Mouse (Mus musculus): ENCODE measurements around the gene Nfkb2.

Gene Nfkb2

DNA sequence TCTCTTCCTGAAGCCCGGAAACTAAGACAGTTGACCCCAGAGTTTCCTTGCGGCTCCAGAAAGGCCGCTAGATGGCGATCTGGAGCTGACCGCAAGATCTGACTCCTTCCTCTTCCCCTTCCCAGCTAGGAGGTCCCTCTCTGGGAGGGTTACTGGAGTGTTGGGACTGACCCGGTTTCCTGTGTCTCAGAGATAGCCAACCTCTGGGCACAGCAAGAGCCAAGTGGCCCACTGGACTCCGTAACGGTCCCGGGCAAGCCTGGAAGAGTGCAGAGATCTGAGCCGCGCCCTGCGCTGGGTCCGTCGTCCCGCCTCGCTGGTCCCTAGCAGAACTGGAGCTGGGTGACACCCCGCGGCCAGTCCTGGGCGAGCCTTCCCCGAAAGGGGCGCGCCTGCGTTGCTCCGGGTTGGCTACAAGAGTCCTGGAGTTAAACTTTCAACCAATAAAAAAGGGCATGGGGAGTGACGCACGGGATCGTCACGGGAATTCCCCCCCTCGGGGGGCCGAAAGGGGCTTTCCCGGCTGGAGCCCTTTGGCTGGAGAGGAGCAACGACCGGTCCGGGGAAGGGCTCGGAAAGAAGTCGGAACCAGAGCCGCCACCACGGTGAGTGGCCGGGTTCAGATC lies at the start of gene Nfkb2:
TSS of gene Nfkb2 (plus strand) at position 105 of the 626 bp plus-strand sequence.
- DNase-seq (ENCODE audit: low read depth, low spot score): no peak

DNA sequence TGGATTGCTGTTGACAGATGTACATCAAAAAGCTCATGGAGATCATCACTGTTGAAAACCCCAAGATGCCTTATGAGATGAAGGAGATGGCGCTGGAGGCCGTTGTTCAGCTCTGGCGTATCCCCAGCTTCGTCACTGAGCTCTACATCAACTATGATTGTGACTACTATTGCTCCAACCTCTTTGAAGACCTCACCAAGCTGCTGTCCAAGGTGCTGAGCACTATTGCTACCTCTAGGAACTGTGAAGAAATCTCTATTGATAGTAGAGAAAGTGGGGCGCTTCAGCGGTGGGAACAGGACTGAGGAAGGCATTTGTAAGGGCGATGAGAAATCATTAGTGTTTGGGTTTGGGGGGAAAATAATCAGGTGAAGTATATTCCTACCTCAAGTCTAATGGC lies 39.4 kb upstream of the Nfkb2 start:
- no peak for DNase-seq (ENCODE audit: low read depth, low spot score)

DNA sequence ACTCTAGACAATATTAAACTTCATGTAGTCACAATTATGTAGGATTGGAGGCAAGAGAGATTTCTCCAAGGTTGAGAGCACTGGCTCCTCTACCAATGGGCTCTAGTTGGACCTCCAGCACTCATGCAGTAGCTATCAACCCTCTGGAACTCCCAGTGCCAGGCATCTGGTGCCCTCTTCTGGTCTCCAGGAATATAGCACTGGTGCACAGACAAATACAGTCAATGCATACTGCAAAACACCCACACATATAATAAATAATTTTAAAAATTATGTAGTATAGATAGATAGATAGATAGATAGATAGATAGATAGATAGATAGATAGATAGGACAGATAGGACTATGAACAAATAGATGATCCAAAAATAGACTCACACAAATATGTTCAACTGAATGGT lies 28.8 kb upstream of the Nfkb2 start:
- DNase-seq (ENCODE audit: low read depth, low spot score): peak; percentile 4

DNA sequence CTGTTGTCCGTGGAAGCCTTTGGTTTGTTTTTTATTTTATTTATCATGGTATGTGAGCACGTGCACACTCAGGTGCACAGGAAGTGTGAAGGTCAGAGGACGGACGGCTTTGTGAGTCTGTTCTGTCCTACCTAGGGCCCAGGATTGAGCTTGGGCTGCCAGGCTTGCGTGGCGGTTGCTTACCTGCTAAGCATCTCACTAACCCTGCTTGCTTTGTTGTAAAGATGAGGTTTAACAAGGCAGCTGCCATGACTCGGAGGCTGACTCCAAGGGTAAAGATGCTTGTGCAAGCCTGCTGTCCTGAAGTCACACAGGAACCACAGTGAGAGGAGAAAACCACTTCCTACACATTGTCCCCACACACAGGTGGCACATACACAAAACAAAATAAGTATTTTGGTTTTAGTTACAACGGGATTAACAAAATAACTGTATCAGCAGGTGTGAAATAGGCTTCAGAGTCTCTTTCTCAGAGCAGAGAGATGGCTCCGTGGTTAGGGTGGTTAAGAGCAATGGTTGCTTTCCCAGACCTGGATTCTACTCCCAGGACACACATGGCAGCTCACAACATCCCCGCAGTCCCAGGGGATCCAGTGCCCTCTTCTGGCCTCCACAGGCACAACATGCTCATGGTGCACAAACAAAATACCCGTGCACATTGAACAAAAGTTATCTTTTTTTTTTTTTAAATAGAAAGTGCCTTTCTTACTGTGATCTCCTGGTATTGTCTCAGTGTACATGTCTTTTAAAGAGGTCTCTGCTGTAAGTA lies 21.9 kb upstream of the Nfkb2 start:
- no peak for DNase-seq (ENCODE audit: low read depth, low spot score)

DNA sequence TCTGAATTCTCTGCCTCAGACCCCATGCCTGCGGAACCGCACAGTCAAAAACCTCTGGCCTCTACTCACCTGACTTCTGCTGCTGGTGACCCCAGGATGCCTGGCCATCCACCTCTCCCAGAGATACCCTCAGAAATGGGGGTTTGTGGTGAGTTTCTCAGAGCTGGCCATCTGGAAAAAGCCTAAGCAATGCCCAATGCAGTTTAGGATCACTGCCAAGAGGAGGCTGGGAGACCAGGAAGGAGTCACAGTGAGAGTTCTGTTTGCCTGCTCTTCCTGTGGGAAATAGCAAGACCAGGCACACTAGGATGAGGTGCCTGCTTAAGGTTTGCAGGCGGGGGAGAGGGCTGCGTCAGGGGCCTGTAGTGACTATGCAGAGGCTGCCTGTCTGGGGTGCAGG lies 19.4 kb upstream of the Nfkb2 start:
- no peak for DNase-seq (ENCODE audit: low read depth, low spot score)

DNA sequence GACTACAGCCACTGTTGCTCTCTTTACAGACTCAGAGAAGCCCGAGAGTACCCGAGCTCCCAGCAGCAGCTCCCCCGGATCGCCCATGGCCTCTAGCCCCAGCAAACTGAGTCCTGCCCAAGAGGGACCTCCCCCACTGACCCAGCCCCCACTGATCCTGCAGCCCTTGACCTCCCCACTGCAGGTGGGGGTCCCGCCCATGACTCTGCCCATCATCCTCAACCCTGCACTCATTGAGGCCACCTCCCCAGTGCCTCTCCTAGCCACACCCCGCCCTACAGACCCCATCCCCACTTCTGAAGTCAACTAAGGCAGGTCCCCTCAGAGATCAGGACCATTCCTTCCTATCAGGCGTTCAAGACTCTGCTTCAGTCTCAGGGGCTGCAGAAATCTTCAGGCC lies 18.5 kb upstream of the Nfkb2 start:
- no peak for DNase-seq (ENCODE audit: low read depth, low spot score)

DNA sequence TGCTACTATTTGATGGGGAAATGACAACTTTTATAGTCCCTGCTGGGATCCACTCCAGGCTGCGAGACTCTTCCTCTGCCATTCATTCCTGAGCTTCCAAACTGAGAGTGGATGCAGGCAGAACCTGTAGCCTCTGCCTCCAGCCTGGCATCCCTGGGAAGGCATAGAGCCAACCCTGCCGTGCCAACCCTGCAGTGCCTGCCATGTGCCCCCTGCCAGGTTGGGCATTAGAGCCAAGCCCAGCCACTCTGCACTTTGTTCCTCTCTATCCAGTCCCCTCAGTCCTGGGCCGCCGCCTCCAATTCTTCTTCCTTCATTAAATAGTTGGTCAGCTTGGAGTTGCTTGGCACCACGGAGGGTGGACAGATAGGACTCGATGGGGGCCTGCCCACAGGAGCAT lies 18.1 kb upstream of the Nfkb2 start:
- DNase-seq (ENCODE audit: low read depth, low spot score): no peak

DNA sequence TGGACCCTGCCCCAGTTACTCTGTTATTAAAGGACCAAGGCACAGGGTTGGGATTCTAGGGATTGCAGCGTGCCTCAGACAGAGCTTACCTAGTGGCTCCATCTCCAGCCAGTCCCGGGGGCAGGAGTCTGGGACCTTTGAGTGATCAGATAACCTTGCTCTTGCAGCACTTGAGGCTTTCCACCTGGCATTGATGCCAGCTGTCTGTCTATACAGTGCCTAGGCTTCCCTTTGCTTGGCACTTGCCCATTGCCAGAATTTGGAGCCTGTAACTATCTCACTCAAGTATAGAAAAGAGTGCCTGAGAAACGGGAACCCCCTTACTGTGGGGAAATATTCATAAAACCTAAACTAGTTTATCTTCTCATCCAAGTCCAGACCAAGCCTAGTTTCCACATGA lies 17.2 kb upstream of the Nfkb2 start:
- no peak for DNase-seq (ENCODE audit: low read depth, low spot score)

DNA sequence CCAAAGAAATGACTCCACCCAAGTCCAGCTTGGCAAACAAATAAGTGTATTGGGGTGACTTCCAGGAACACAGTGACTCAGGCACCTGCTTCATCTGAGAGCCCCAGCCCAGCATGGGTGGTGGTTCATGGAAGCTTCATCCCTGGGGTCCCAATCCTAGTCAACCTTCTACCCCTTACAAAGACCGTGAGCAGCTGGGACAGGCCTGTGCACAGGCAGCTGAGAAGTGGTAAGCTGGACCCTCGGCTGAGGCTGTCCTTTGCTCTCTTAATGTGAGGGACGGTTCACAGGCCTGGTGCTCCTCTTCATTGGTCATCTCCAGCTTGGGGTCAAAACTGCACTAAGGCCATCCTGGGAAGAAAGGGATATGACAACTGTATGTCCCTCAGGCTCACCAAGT lies 16.6 kb upstream of the Nfkb2 start:
- DNase-seq (ENCODE audit: low read depth, low spot score): no peak

DNA sequence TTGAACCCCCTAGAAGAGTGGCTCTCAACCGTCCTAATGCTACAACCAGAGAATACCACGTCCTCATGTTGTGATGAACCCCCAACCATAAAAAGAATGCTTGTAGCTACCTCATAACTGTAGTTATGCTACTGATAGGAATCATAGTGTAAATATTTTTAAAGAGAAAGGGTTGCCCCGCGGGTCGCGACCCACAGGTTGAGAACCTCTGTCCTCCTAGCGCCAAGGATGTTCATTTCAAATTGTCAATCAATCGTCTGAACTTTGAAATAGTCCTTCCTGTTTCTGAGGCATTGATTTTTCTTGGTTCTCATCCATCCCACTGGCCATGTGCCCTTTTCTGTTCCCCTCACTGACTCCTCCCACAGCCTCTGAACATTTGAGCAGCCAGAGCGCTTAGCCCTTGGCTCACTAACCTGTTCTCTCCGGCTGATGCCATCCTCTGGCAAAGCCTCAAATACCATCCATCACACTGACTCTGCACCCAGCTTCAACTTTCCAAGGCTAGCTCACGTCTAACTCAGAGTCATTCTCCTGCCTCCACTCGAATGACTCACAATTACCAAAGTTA lies 13.5 kb upstream of the Nfkb2 start:
- DNase-seq (ENCODE audit: low read depth, low spot score): no peak

DNA sequence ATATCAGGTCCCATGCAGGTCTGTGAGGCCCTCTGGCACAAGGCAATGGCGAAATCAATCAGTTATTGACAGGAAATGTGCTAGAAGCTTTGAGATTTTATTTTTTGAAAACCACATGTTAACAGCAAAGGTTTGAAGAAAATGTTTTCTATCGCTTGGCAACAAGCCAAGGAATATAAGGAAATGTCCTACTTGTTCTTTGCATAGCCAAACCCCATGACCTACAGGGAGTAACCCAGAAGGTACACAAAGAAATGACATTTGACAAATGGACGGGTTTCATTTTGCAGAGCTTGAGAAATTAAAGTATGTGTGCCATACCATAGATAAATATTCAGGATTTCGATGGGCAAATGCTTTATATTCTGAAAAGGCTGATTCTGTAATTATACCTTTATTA lies 7.2 kb upstream of the Nfkb2 start:
- no peak for DNase-seq (ENCODE audit: low read depth, low spot score)

DNA sequence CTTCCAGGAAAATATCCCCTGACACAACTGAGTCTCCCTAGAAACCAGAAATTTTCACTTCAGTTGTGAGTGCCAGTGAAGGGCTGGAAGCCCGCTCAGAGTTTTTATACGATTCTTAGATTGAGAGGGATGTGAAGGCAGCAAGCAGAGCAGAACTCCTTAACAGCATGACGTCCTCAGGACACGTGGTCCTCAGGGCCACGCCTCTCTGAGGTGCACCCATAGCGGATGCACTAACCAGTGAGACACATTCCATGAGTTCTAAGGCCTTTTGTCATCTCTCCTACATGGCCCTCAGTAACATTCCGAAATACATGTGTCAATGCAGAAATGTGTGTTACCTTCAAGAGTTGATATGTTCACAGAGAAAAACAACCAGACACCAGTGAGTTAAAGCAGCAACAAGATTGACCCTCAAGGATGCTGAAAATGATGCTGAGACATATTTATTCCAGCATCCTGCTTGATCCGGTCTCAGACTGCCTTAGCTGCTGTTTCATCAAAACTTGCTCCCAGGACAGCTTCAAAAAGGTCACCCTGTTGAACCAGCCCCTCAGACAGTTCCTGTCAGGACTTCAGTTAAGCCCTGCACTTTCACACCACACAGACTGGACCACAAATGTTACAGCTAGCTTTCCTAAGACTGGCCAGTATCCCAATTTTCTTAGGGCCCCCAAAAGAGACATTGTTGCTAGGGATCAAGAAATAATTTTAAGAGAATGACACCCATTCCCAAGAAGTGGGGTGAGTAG lies 3.6 kb upstream of the Nfkb2 start:
- no peak for DNase-seq (ENCODE audit: low read depth, low spot score)

DNA sequence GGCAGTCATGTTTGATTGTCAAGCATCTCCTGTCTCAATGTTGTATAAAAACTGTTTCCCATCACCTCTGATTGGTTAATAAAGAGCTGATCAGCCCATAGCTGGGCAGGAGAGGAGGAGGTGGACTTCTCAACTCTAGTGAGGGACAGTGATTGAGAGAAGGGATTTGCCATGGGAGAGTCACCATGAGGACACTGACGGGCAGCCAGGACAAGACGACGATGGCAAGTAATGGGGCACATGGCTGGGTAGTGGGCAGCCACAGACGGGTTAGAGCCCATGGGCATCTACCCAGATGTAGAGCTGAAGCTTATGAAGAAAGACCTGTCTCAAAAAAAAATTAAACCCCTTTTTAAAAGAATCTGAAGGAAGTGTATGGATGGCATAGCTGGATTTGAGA lies 1.6 kb upstream of the Nfkb2 start:
- DNase-seq (ENCODE audit: low read depth, low spot score): no peak

DNA sequence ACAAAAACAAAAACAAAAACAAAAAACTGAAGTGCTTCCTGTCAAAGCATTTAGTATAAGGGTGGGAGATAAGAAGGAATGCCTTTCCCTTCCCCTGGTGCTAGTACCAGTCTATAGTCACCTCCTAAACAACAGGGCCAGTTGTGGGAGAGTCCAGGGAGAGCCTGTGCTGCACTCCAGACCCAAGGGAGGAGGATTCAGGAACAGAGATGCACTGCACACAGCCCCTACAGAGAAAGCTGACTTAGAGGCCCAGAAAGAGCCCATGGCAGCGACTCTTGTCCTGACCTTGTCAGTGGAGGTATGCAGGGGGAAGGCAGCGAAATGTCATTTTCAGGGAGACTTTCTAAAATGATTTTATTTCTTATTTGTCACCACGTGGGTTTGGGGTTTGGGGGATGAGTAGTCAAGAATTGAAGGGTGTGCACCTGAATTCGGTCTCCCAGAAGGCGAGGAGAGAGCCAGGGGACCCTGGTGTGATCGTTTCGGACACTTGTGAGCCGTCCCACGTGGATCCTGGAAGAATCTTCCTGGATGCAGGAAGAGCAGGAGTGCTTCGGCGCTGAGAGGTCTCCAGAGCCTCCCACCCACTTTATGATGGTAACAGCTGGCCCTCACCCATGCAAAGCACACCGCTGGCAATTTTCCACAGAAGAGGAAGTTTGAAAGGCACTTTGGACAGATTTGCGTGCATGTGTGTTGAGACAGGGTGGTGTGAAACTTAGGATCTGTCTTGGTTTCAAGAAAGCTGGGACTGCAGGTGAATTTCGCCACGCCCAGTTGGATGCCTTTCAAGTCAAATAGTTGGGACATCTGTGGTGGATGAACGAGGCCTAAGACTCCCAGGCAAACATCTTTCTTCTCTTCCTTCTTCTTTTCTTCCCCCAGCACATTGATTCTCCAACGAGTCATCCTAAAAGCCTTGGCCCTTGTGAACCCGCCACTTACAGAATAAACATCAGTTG lies 587 bp upstream of the Nfkb2 start:
- no peak for DNase-seq (ENCODE audit: low read depth, low spot score)

DNA sequence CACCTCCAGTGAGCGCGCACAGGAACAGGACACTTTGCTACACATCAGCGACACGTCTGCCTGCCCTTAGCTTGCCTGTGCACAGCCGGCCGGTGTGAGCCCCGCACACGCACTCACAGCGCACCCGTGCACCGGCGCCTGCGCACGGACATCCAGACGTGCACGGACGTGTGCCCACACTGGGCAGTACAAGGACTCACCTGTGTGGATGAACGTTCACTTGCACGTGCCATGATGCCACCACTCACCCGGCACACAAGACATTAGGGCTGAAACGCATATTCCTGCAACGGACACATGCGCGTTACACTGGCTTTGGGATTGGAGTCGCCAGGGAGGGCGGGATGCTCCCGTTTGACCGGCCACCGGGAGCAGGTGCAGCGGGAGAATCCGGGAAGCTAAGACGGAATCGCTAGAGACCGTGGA lies 801 bp downstream of the Nfkb2 start:
- DNase-seq (ENCODE audit: low read depth, low spot score): no peak

DNA sequence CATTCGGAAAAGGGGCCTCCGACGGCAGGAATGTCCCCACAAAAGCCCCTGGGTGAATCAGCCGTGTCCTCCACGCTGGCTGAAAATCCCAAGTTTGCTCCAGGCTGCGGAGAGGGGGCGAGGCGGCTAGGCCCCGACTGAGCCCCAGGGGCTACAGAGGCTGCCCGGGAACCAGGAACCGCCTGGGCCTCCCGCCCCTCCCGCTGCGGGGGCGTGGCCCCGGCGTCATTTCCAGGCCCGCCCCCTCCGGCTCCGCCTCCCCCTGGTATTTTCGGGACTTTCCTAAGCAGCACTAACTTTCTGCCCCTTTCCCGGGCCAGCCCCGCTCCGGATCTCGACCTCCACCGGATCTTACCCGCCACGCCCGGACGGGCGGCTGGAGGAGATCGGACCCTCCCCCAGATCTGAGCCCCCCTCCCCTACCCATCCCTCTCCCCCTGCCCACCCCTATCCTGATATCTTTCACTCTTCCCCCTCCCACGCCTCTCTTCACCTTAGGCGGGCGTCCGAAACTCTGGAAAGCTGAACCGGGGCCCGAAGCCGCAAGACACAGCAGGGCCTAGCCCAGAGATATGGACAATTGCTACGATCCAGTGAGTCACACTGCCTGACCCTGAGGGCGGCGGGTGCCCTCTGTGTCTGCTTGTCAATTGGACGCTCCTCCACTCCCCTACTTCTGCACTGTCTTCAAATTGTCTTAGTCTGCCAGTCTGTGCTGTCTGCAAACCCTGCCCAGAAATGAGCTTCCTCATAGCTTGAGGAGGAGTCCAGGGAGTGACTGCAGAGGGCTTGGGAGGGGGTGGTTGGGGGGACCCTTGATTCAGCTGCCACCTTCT lies 1.5 kb downstream of the Nfkb2 start:
- DNase-seq (ENCODE audit: low read depth, low spot score): no peak

DNA sequence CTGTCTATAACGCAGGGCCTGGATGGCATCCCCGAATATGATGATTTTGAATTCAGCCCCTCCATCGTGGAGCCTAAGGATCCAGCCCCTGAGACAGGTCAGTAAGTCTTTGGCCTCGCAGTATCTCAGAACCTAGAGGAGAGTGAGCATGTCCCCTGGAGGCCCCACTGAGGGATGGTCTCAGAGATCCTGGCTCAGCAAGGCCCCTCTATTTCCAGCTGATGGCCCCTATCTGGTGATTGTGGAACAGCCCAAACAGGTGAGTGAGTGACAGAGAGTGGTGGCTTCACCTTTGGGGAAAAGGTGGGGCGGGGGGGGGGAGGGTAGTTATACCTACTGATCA lies 2.1 kb downstream of the Nfkb2 start:
- DNase-seq (ENCODE audit: low read depth, low spot score): no peak

DNA sequence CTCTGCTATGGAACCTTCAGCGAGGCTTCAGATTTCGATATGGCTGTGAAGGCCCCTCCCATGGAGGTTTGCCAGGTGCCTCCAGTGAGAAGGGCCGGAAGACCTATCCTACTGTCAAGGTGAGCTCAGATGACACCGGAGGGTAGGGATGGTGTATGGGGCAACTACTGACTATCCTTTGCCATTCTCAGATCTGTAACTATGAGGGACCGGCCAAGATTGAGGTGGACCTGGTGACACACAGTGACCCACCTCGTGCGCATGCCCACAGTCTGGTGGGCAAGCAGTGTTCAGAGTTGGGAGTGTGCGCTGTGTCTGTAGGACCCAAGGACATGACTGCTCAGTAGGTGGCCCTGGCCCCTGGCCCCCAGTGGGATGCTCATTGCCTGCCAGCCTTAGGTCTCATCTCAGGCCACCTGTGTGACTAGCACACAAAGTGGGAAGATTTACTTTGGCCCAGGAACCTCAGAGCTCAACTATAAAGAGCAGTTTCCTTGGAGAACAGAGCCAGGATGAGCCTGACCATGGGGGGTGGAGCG lies 2.7 kb downstream of the Nfkb2 start:
- no peak for DNase-seq (ENCODE audit: low read depth, low spot score)

DNA sequence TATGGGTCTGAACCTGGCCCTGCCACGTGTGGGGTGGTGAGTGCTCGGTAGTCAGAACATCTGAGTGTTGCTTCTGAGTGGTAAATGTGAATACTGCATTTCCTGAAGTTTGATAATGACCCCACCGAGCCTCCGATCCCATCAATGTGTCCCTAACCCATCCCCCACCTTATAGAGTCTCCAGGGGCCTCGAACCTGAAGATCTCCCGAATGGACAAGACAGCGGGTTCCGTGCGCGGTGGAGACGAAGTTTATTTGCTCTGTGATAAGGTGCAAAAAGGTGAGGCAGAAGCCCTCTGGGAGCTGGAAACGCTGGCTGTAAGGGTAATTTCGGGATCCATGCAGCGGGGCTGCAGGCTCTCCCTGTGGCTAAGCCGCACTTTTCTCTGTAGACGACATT lies 3.7 kb downstream of the Nfkb2 start:
- DNase-seq (ENCODE audit: low read depth, low spot score): no peak

DNA sequence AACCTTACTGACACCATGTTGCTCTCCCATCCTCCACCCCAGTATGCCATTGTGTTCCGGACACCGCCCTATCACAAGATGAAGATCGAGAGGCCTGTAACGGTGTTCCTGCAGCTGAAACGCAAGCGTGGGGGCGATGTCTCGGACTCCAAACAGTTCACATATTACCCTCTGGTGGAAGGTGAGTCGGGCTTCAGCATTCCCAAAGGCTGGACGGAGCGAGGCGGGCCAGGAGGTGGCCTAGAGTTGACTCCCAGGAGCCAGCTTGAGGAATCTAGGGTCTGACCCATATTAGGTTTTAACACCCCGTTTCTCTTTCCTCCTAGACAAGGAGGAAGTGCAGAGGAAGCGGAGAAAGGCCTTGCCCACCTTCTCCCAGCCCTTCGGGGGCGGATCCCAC lies 4.2 kb downstream of the Nfkb2 start:
- no peak for DNase-seq (ENCODE audit: low read depth, low spot score)
